Mouse (Mus musculus): ENCODE measurements at regions not wholly inside any gene's neighbourhood (a gene's known extent, or its start where the extent isn't known, plus 50 kb on each side); places are given as distances from the start of the nearest gene placed in this dataset.

DNA sequence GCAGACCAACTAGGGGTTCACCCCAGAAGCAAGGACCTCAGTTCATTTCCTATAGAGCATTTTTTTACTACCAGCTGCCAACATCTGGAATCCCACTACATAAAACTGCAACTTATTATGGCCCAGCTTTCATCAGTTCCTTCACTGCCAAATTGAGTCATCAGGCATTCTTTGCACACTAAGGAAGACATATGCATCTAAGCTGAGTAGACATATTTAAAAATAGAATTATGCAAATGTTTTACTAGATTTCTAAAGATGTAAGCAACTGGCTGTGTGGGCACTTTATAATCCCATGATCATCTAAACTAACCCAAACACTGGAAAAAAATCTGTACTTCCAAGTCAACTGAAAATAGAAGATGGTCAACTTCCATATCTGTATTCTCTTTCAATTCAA lies 415.9 kb upstream of the Rarb start:
- no peaks in the 10 kb centered on the region for H3K36me3 ChIP-seq
- no peaks in the 10 kb centered on the region for H3K4me1 ChIP-seq
- H3K27ac ChIP-seq (replicated peaks), result no peak overlapping the region
- no peak for DNase-seq (ENCODE audit: low spot score)
- H3K4me3 ChIP-seq, result no peak overlapping the region
- no peaks in the 10 kb centered on the region for H3K27me3 ChIP-seq (ENCODE audit: low read depth, poor library complexity, severe bottlenecking)
- 0 out of 2 replicates have a peak, but pooled peaks cover 4% of the 10 kb centered on the region for H3K9me3 ChIP-seq (replicated peaks)

DNA sequence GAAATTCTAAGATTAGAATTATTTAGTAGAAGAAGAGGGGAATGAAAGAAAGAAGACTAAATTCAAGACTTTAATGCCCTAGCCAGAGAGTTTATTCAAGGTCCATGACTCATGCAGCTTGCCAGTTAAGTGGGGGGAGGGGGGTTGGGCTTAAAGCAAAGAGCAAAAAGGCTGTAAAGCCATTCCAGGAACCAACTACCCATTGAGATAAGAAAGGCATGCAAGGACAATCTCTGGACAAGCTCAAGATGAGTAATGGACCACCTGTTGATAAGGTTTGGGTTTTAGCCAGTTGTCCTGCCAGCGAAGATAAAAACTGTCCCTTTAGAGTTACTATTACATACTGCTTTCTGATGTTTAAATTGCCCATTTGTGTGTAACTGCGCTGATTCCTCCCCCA lies 392.5 kb upstream of the Rarb start:
- Histone ChIP-seq H3K27ac (replicated peaks) (no peak overlapping the region), H3K4me1 (no peaks in the 10 kb centered on the region), H3K36me3 (no peaks in the 10 kb centered on the region), H3K27me3 (ENCODE audit: low read depth, poor library complexity, severe bottlenecking) (no peaks in the 10 kb centered on the region), H3K9me3 (replicated peaks) (0 out of 2 replicates have a peak, but pooled peaks cover 4% of the 10 kb centered on the region), H3K4me3 (no peak overlapping the region)
- no peak for DNase-seq (ENCODE audit: low spot score)
- WGBS, result 95% methylated on average over 2 of the region's 2 CpGs

DNA sequence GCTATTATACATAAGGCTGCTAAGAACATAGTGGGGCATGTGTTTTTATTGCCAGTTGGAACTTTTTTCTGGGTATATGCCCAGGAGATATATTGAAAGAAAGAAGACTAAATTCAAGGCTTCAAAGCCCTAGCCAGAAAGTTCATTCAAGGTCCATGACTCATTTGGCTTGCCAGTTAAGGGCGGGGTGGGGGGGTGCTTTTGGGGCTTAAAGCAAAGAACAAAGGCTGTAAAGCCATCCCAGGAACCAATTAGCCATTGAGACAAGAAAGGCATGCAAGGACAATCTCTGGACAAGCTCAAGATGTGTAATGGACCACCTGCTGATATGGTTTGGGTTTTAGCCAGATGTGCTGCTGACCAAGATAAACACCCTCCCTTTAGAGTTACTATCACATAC lies 386.7 kb upstream of the Rarb start:
- H3K4me1 ChIP-seq, result no peaks in the 10 kb centered on the region
- H3K27me3 ChIP-seq (ENCODE audit: low read depth, poor library complexity, severe bottlenecking), result no peaks in the 10 kb centered on the region
- H3K9me3 ChIP-seq (replicated peaks), result peaks cover 11% of the 10 kb centered on the region; the same call in 1 of the 2 replicates
- H3K36me3 ChIP-seq, result no peaks in the 10 kb centered on the region
- no peak for DNase-seq (ENCODE audit: low spot score)
- H3K4me3 ChIP-seq, result no peak overlapping the region
- H3K27ac ChIP-seq (replicated peaks), result no peak overlapping the region
- 75% methylated on average over 1 of the region's 1 CpGs for WGBS

GRCm38 (mm10) chr14:17203251-17204015 lies 384.5 kb upstream of the Rarb start:
- H3K9me3 ChIP-seq (replicated peaks), result peaks cover 8% of the 10 kb centered on the region; the same call in 1 of the 2 replicates
- no peak overlapping the region for H3K27ac ChIP-seq (replicated peaks)
- H3K36me3 ChIP-seq, result no peaks in the 10 kb centered on the region
- H3K4me1 ChIP-seq, result no peaks in the 10 kb centered on the region
- 70% methylated on average over 1 of the region's 1 CpGs for WGBS
- no peaks in the 10 kb centered on the region for H3K27me3 ChIP-seq (ENCODE audit: low read depth, poor library complexity, severe bottlenecking)
- H3K4me3 ChIP-seq, result no peak overlapping the region
- no peak for DNase-seq (ENCODE audit: low spot score)

DNA sequence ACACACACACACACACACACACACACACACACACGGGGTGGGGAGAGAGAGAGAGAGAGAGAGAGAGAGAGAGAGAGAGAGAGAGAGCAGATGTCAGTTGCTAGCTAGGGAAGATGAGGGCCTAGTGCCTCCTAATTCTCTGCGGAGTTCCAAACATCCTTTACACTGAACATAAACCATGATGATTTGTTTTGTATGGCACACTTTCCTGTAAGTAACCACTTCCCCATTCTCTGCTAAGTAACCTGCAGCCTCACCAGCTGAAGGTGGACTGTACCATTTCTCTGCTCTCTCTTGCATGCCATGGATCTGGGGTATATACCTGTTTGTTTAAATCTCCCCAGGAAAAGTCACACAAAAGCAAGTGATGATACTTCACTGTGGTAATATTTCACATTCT lies 374.0 kb upstream of the Rarb start:
- Histone ChIP-seq H3K27ac (replicated peaks) (no peak overlapping the region), H3K27me3 (ENCODE audit: low read depth, poor library complexity, severe bottlenecking) (no peaks in the 10 kb centered on the region), H3K4me3 (no peak overlapping the region), H3K9me3 (replicated peaks) (no peaks in the 10 kb centered on the region), H3K4me1 (no peaks in the 10 kb centered on the region), H3K36me3 (no peaks in the 10 kb centered on the region)
- 82% methylated on average over 1 of the region's 2 CpGs for WGBS
- no peak for DNase-seq (ENCODE audit: low spot score)

- Histone ChIP-seq H3K4me3 (peak overlapping the region; percentile 63; the same call in 1 of the 2 replicates), H3K27me3 (ENCODE audit: low read depth, poor library complexity, severe bottlenecking) (peaks cover 24% of the 10 kb centered on the region), H3K9me3 (replicated peaks) (no peaks in the 10 kb centered on the region), H3K36me3 (no peaks in the 10 kb centered on the region), H3K27ac (replicated peaks) (no peak overlapping the region), H3K4me1 (peaks cover 11% of the 10 kb centered on the region)
- DNase-seq (ENCODE audit: low spot score), result no peak
- WGBS, result 50% methylated on average over 7 of the region's 7 CpGs
Measured at GRCm38 (mm10) chr14:17173218-17173617, 354.3 kb upstream of the Rarb start.

DNA sequence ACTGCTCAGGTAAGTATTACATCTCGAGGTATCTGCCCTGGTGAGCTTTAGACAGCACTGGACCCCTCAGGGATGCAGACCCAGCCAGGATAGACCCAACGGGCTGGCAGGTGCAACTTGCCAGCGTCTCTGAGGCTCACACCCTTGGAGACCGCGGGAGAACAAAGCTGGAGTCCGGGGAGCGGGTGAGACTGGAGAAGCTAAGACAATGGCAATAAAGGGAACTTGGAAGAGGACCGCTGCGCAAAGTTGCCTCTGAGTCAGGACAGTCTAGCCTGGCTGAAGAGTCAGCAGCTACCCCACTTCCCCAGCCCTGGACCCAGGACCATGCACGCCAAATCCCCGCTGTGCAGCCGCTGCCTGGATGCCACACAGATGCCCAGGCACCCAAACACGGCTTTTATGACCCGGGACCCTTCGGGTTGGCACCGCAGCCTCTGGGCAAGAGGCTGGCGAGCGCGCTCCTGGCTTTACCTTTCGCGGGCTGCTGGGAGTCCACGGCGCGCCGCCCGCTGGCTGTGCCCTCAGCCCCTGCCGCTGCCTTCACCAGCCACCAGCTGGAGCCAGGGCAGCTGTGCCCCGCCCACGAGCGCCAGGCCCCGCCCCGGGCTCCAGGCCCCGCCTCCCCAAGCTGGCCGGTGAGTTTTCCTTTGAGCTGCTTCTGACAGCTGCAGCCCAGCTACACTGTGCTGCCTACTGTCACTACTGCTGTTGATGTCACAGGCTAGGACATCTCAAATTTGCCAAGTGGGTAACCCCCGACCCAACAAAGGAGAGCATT lies 353.6 kb upstream of the Rarb start:
- H3K4me1 ChIP-seq, result peaks cover 11% of the 10 kb centered on the region
- no peak overlapping the region; the same call in 1 of the 2 replicates for H3K27ac ChIP-seq (replicated peaks)
- peaks cover 24% of the 10 kb centered on the region for H3K27me3 ChIP-seq (ENCODE audit: low read depth, poor library complexity, severe bottlenecking)
- no peaks in the 10 kb centered on the region for H3K36me3 ChIP-seq
- peak; percentile 77 for DNase-seq (ENCODE audit: low spot score)
- H3K9me3 ChIP-seq (replicated peaks), result no peaks in the 10 kb centered on the region
- peak overlapping the region; percentile 63 for H3K4me3 ChIP-seq
- 2% methylated on average over 35 of the region's 35 CpGs for WGBS

DNA sequence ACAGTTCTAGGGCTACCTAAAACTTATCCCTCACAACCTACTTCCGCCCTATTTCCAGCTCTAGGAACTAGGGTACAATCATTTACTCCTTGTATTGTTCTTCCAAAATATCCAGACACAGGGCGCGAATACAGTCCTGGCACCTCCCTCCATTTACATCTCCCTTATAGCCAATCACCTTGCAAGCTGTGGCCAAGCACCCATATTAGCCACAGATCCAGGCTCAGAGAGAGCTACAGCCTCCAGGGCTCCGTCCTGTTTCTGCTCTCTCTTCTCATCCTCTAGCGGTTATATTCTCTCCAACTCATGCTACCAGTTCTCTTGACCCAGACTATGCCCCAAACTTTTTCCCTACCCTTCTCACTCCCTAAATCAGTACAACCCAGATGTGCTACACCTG lies 352.9 kb upstream of the Rarb start:
- DNase-seq (ENCODE audit: low spot score), result no peak
- Histone ChIP-seq H3K9me3 (replicated peaks) (no peaks in the 10 kb centered on the region), H3K27me3 (ENCODE audit: low read depth, poor library complexity, severe bottlenecking) (peaks cover 24% of the 10 kb centered on the region), H3K4me1 (peaks cover 11% of the 10 kb centered on the region), H3K4me3 (peak overlapping the region; percentile 63), H3K36me3 (no peaks in the 10 kb centered on the region), H3K27ac (replicated peaks) (no peak overlapping the region)
- whole genome bisulfite sequencing, result 47% methylated on average over 5 of the region's 5 CpGs

- no peaks in the 10 kb centered on the region for H3K27me3 ChIP-seq (ENCODE audit: low read depth, poor library complexity, severe bottlenecking)
Measured at GRCm38 (mm10) chr14:17158324-17158723, 339.4 kb upstream of the Rarb start.

DNA sequence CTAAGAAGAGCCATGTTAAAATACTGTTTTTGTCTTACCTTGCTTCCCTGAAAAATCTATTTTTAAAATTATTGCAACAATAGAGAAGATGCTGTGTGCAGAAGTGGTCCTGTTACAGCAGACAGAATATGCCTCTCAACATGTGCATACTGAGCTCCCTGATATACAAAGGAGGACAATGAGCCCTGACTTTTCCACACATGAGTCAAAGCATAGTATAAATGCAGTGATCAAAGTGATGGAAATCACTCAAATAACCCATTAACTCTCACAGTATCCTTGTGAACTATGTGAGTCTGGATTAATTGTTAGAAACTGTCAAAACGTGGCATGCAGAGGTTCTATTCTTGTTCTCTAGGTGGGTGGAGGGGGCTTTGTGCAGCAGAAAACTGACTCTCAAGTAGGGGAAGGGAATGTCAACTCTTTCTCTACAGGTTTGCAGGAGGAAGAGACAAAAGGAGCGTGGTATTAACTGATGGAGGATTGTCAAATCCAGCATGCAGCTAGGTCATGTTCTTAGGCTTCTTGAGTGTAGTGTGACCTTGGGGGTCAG lies 337.5 kb upstream of the Rarb start:
- DNase-seq (ENCODE audit: low spot score), result no peak
- H3K9me3 ChIP-seq (replicated peaks), result no peaks in the 10 kb centered on the region
- H3K4me1 ChIP-seq, result no peaks in the 10 kb centered on the region
- no peaks in the 10 kb centered on the region for H3K36me3 ChIP-seq
- 73% methylated on average over 2 of the region's 2 CpGs for WGBS
- H3K27me3 ChIP-seq (ENCODE audit: low read depth, poor library complexity, severe bottlenecking), result no peaks in the 10 kb centered on the region
- no peak overlapping the region for H3K4me3 ChIP-seq
- no peak overlapping the region for H3K27ac ChIP-seq (replicated peaks)

More at GRCm38 (mm10) chr14:17158324-17158723, 339.4 kb upstream of the Rarb start:
- H3K36me3 ChIP-seq, result no peaks in the 10 kb centered on the region
- H3K9me3 ChIP-seq (replicated peaks), result no peaks in the 10 kb centered on the region
- no peak overlapping the region for H3K27ac ChIP-seq (replicated peaks)
- DNase-seq (ENCODE audit: low spot score), result no peak
- H3K4me3 ChIP-seq, result no peak overlapping the region
- WGBS, result 93% methylated on average over 4 of the region's 4 CpGs
- no peaks in the 10 kb centered on the region for H3K4me1 ChIP-seq

- WGBS, result 80% methylated on average over 1 of the region's 1 CpGs
- Histone ChIP-seq H3K36me3 (no peaks in the 10 kb centered on the region), H3K27ac (replicated peaks) (no peak overlapping the region), H3K4me3 (no peak overlapping the region), H3K27me3 (ENCODE audit: low read depth, poor library complexity, severe bottlenecking) (no peaks in the 10 kb centered on the region), H3K4me1 (no peaks in the 10 kb centered on the region), H3K9me3 (replicated peaks) (no peaks in the 10 kb centered on the region)
- DNase-seq (ENCODE audit: low spot score), result no peak
Measured at GRCm38 (mm10) chr14:17120679-17121078, 301.7 kb upstream of the Rarb start.

GRCm38 (mm10) chr14:17106668-17107067 lies 287.7 kb upstream of the Rarb start:
- no peak for DNase-seq (ENCODE audit: low spot score)
- H3K4me3 ChIP-seq, result no peak overlapping the region
- no peaks in the 10 kb centered on the region for H3K4me1 ChIP-seq
- no peaks in the 10 kb centered on the region for H3K27me3 ChIP-seq (ENCODE audit: low read depth, poor library complexity, severe bottlenecking)
- no peak overlapping the region for H3K27ac ChIP-seq (replicated peaks)
- H3K36me3 ChIP-seq, result no peaks in the 10 kb centered on the region
- 92% methylated on average over 1 of the region's 1 CpGs for WGBS
- H3K9me3 ChIP-seq (replicated peaks), result no peaks in the 10 kb centered on the region

- Histone ChIP-seq H3K36me3 (no peaks in the 10 kb centered on the region), H3K27ac (replicated peaks) (no peak overlapping the region), H3K9me3 (replicated peaks) (no peaks in the 10 kb centered on the region), H3K4me3 (no peak overlapping the region), H3K27me3 (ENCODE audit: low read depth, poor library complexity, severe bottlenecking) (no peaks in the 10 kb centered on the region), H3K4me1 (no peaks in the 10 kb centered on the region)
- no peak for DNase-seq (ENCODE audit: low spot score)
Measured at GRCm38 (mm10) chr14:17102486-17102885, 283.5 kb upstream of the Rarb start.

Measured in midbrain, embryonic 10.5 days (tissue).